Mouse (Mus musculus) midbrain, embryonic 10.5 days (tissue): ENCODE results near the gene Tle2. TPM values are rescaled to one million over a fixed set of nuclear protein-coding genes. Genes with fewer than 3 reads are reported as not detected.

Source experiments
- DNase-seq: peaks from one replicate; pipeline ENCODE4 v3.0.0-alpha.2; 2017; ENCODE audit warnings: low spot score
- H3K27ac ChIP-seq: fragments of 300-500 bp; sonication (generic); replicated peaks from 2 replicates; pipeline ENCODE4 v1.5.1; 2016; ENCODE audit warnings: mild to moderate bottlenecking
- H3K27me3 ChIP-seq: fragments of 300-500 bp; sonication (generic); 2 replicates; pipeline ENCODE4 v1.6.1; 2016; ENCODE audit warnings: low read depth, mild to moderate bottlenecking; ENCODE audit not compliant: poor library complexity, severe bottlenecking
- H3K36me3 ChIP-seq: fragments of 300-500 bp; sonication (generic); 2 replicates; pipeline ENCODE4 v1.6.1; 2016; ENCODE audit warnings: mild to moderate bottlenecking, moderate library complexity
- H3K4me1 ChIP-seq: fragments of 300-500 bp; sonication (generic); 2 replicates; pipeline ENCODE4 v1.6.1; 2016
- H3K4me3 ChIP-seq: fragments of 300-500 bp; sonication (generic); 2 replicates; pipeline ENCODE4 v1.5.1; 2016; ENCODE audit warnings: mild to moderate bottlenecking, moderate library complexity
- H3K9me3 ChIP-seq: fragments of 300-500 bp; sonication (generic); replicated peaks from 2 replicates; pipeline ENCODE4 v1.6.1; 2016; ENCODE audit warnings: mild to moderate bottlenecking
- WGBS: fragments of 180-500 bp; shearing (Covaris S2); methylation state at CpG from one replicate; pipeline ENCODE4 v1.1.7; 2016; 5-methylcytosine and 5-hydroxymethylcytosine counted together
- polyA plus RNA-seq: library from polyadenylated mRNA; unstranded; fragments of >200 nt; fragmentation: Nextera tagmentation; extraction: Ambion mirVana; gene quantifications from 2 replicates; pipeline ENCODE4 v1.2.1, GENCODE M21; 2016

The Tle2 gene
- polyA plus RNA-seq, 1 experiment from 2014 or later, result 9.7 TPM

- Histone ChIP-seq H3K4me1 (peaks cover 52% of the 10 kb centered on the region), H3K4me3 (peak overlapping the region; percentile 70; the same call in 1 of the 2 replicates), H3K36me3 (peaks cover 14% of the 10 kb centered on the region), H3K27me3 (peaks cover 32% of the 10 kb centered on the region), H3K9me3 (no peaks in the 10 kb centered on the region), H3K27ac (no peak overlapping the region)
- 82% methylated on average over 12 of the region's 12 CpGs for WGBS
- no peak for DNase-seq
These were observed 29.9 kb downstream of the Tle2 start for GRCm38 (mm10) chr10:81604019-81604967.

- H3K4me1 ChIP-seq, result peaks cover 50% of the 10 kb centered on the region
- H3K9me3 ChIP-seq, result no peaks in the 10 kb centered on the region
- H3K4me3 ChIP-seq, result peak overlapping the region; percentile 70
- peak overlapping the region; percentile 82 for H3K27ac ChIP-seq
- H3K27me3 ChIP-seq, result peaks cover 24% of the 10 kb centered on the region
- WGBS, result 20% methylated on average over 29 of the region's 29 CpGs
- peak; percentile 87 for DNase-seq
- peaks cover 16% of the 10 kb centered on the region for H3K36me3 ChIP-seq
These were observed 30.8 kb downstream of the Tle2 start for GRCm38 (mm10) chr10:81604968-81605665.

GRCm38 (mm10) chr10:81605666-81605973 lies 31.3 kb downstream of the Tle2 start:
- H3K4me1 ChIP-seq, result peaks cover 44% of the 10 kb centered on the region
- H3K9me3 ChIP-seq, result no peaks in the 10 kb centered on the region
- DNase-seq, result no peak
- H3K4me3 ChIP-seq, result peak overlapping the region; percentile 70
- H3K27ac ChIP-seq, result peak overlapping the region; percentile 82
- H3K27me3 ChIP-seq, result peaks cover 21% of the 10 kb centered on the region
- H3K36me3 ChIP-seq, result peaks cover 16% of the 10 kb centered on the region
- WGBS, result 7% methylated on average over 14 of the region's 14 CpGs

- H3K4me3 ChIP-seq, result peak within 1 kb of the TSS; percentile 70
- WGBS, result under 1% methylated on average over 39 of the region's 39 CpGs
- peaks cover 39% of the 10 kb centered on the region for H3K4me1 ChIP-seq
- peaks cover 16% of the 10 kb centered on the region for H3K36me3 ChIP-seq
- H3K27me3 ChIP-seq, result peaks cover 21% of the 10 kb centered on the region
- peaks cover 1% of the 10 kb centered on the region; the same call in 1 of the 2 replicates for H3K9me3 ChIP-seq
- peak; percentile 93 for DNase-seq
- H3K27ac ChIP-seq, result peak within 1 kb of the TSS; percentile 88
These were observed 31.8 kb downstream of the Tle2 start, which contains the start of gene BC025920 for GRCm38 (mm10) chr10:81605974-81606751. TSS of gene BC025920 (plus strand) at chr10:81606270.

GRCm38 (mm10) chr10:81608308-81608707 lies 33.9 kb downstream of the Tle2 start:
- no peak overlapping the region for H3K27ac ChIP-seq
- WGBS, result 94% methylated on average over 1 of the region's 1 CpGs
- no peak for DNase-seq

GRCm38 (mm10) chr10:81612779-81613178 lies 38.4 kb downstream of the Tle2 start:
- no peak overlapping the region for H3K4me3 ChIP-seq
- 74% methylated on average over 3 of the region's 3 CpGs for WGBS
- no peaks in the 10 kb centered on the region for H3K27me3 ChIP-seq
- H3K36me3 ChIP-seq, result peaks cover 15% of the 10 kb centered on the region
- DNase-seq, result no peak
- peaks cover 8% of the 10 kb centered on the region for H3K4me1 ChIP-seq
- H3K27ac ChIP-seq, result no peak overlapping the region
- peaks cover 4% of the 10 kb centered on the region; the same call in 1 of the 2 replicates for H3K9me3 ChIP-seq

More at GRCm38 (mm10) chr10:81608308-81608707, 33.9 kb downstream of the Tle2 start:
- Histone ChIP-seq H3K36me3 (peaks cover 16% of the 10 kb centered on the region), H3K4me1 (peaks cover 22% of the 10 kb centered on the region), H3K9me3 (peaks cover 4% of the 10 kb centered on the region; the same call in 1 of the 2 replicates), H3K4me3 (no peak overlapping the region), H3K27me3 (0 out of 2 replicates have a peak, but pooled peaks cover 7% of the 10 kb centered on the region)

GRCm38 (mm10) chr10:81615486-81615885 lies 41.1 kb downstream of the Tle2 start:
- no peak for DNase-seq
- Histone ChIP-seq H3K36me3 (peaks cover 4% of the 10 kb centered on the region), H3K27ac (no peak overlapping the region), H3K27me3 (no peaks in the 10 kb centered on the region), H3K4me1 (peaks cover 8% of the 10 kb centered on the region), H3K4me3 (no peak overlapping the region), H3K9me3 (peaks cover 4% of the 10 kb centered on the region; the same call in 1 of the 2 replicates)
- WGBS, result 76% methylated on average over 6 of the region's 6 CpGs

GRCm38 (mm10) chr10:81619976-81620375 lies 45.6 kb downstream of the Tle2 start:
- 91% methylated on average over 5 of the region's 5 CpGs for WGBS
- peaks cover 49% of the 10 kb centered on the region for H3K36me3 ChIP-seq
- DNase-seq, result no peak

GRCm38 (mm10) chr10:81620786-81621185 lies 46.4 kb downstream of the Tle2 start:
- Histone ChIP-seq H3K4me3 (no peak overlapping the region), H3K9me3 (no peaks in the 10 kb centered on the region), H3K27me3 (no peaks in the 10 kb centered on the region), H3K4me1 (peaks cover 3% of the 10 kb centered on the region), H3K27ac (no peak overlapping the region), H3K36me3 (peaks cover 57% of the 10 kb centered on the region)
- WGBS, result 54% methylated on average over 9 of the region's 9 CpGs
- no peak for DNase-seq

More at GRCm38 (mm10) chr10:81619976-81620375, 45.6 kb downstream of the Tle2 start:
- no peak overlapping the region for H3K4me3 ChIP-seq
- H3K27ac ChIP-seq, result no peak overlapping the region
- H3K4me1 ChIP-seq, result peaks cover 8% of the 10 kb centered on the region
- H3K9me3 ChIP-seq, result no peaks in the 10 kb centered on the region
- H3K27me3 ChIP-seq, result no peaks in the 10 kb centered on the region

- Histone ChIP-seq H3K9me3 (no peaks in the 10 kb centered on the region), H3K4me1 (peaks cover 25% of the 10 kb centered on the region), H3K27me3 (no peaks in the 10 kb centered on the region), H3K36me3 (peaks cover 64% of the 10 kb centered on the region), H3K4me3 (no peak overlapping the region), H3K27ac (no peak overlapping the region)
- 63% methylated on average over 8 of the region's 8 CpGs for WGBS
- DNase-seq, result no peak
These were observed 49.1 kb downstream of the Tle2 start for GRCm38 (mm10) chr10:81623441-81623840.

- H3K4me1 ChIP-seq, result peaks cover 25% of the 10 kb centered on the region
- H3K9me3 ChIP-seq, result no peaks in the 10 kb centered on the region
- H3K36me3 ChIP-seq, result peaks cover 51% of the 10 kb centered on the region
- DNase-seq, result no peak
- H3K27me3 ChIP-seq, result no peaks in the 10 kb centered on the region; the same call in 1 of the 2 replicates
- peak overlapping the region; percentile 63 for H3K4me3 ChIP-seq
- 90% methylated on average over 22 of the region's 22 CpGs for WGBS
- H3K27ac ChIP-seq, result peak overlapping the region; percentile 89
These were observed 52.0 kb downstream of the Tle2 start for GRCm38 (mm10) chr10:81626101-81626993.
